Mouse (Mus musculus): ENCODE results near the gene Rabgap1l.

- TF ChIP-seq POLR2A (IDR thresholded peaks at IDR 0.05; ENCODE audit: low read depth, low read length) = no peak
- no peak for TF ChIP-seq CTCF (IDR thresholded peaks at IDR 0.05; ENCODE audit: extremely low read depth, insufficient read depth, insufficient read length, insufficient replicate concordance)
Measured at GRCm38 (mm10) chr1:160268322-160268721, 524.7 kb downstream of the Rabgap1l start.

Data from spleen, adult 2 months (tissue).